Mouse (Mus musculus) cerebellum, postnatal 25 days (tissue): ENCODE measurements at regions not wholly inside any gene's neighbourhood (a gene's known extent, or its start where the extent isn't known, plus 50 kb on each side); places are given as distances from the start of the nearest gene placed in this dataset.

Experiments
- DNase-seq, 2 experiments: peaks; one replicate each; pipeline ENCODE4 v3.0.0; 2021; ENCODE audit warnings: mixed read lengths in 2 of 2

DNA sequence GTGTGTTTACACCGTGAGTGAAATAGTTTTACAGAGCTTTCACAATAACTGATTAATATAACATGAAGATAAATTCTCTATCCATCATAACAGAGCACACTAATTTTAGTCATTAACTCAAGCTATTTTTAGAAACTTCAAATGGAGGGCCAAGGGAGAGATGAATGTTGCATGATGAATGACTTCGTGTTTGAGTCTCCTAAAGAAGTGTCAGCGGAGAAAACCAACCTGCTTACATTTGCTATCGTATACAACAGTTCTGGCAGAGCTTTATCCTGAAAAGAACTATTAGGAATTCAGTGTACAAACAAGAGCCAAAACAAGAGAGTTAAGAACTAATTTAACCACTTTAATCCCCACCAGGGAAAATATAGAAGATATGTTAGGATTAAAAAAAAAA, 526.9 kb downstream of the Zpld1 start:
- no peak for DNase-seq

DNA sequence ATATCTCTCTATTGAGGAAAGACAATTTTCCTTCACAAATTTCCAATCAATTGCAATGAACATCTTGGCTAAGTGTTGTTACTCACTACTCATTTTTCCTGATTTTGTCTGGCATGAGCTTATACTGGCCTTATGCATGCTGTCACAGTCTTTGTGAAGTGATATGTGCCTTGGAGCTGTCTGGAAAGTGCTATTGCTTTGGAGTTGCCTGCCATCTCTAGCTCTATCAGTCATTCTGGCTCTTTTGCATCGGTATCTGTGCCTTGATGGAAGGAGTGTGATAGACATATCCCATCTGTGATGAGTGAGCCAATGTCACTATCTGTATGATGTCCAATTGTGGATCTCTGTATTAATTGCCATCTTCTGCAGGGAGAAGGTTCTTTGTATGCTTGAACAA, 553.6 kb downstream of the Zpld1 start:
- DNase-seq: no peak

DNA sequence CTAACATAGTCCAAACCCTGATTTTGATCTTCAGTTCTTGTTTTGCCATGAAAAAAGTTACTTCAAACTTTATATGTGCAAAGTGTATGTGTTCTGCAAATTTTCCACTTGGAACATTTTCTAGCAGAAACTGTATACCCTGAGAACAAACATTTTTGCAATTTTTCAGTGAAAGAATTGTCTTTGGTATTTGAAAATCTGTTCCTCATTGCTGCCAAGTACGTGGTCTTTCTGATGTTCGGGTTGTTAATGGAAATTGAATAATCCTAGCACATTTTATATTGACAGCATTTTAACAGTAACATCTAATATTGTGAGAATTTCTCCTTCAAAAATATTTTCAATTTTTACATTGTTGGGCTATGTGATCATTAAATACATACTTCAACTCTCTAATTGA, 564.3 kb downstream of the Zpld1 start:
- no peak for DNase-seq

DNA sequence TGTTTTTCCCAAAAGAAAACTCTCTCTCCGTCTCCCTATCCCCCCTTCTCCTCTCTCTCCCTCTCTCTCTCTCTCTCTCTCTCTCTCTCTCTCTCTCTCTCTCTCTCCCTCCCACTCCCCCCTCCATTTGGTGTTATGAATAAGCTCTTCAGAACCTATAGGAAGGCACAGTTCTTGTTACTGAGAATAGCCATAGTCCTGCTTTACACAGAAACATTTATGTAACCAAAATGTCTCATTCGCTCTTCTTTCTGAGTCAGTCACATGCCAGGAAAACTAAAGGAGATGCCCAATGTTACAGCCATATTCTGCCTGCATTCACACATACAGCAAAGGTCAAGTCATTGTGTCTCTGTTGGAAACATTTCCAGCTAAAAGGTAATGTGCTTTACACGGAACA, 589.9 kb downstream of the Zpld1 start:
- DNase-seq: no peak

DNA sequence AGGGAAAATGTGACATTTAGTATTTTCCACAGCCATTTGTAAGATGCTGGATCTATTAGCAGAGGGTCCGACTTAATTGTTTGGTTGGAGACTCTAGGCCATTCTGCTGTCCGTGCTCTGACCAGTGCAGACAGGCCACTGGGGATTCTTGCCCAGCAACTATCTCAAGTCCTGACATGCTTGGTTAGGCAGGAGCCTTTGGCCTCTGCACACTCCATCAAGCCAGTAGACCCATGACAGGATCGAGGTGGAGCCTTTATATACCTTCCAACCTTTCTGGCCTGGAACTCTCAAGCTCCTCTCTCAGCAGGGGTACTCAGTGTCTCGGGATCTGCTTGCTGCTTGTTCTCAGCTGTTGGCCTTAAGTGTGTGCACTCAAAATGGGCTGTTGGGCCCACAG, 615.0 kb downstream of the Zpld1 start:
- DNase-seq: no peak

DNA sequence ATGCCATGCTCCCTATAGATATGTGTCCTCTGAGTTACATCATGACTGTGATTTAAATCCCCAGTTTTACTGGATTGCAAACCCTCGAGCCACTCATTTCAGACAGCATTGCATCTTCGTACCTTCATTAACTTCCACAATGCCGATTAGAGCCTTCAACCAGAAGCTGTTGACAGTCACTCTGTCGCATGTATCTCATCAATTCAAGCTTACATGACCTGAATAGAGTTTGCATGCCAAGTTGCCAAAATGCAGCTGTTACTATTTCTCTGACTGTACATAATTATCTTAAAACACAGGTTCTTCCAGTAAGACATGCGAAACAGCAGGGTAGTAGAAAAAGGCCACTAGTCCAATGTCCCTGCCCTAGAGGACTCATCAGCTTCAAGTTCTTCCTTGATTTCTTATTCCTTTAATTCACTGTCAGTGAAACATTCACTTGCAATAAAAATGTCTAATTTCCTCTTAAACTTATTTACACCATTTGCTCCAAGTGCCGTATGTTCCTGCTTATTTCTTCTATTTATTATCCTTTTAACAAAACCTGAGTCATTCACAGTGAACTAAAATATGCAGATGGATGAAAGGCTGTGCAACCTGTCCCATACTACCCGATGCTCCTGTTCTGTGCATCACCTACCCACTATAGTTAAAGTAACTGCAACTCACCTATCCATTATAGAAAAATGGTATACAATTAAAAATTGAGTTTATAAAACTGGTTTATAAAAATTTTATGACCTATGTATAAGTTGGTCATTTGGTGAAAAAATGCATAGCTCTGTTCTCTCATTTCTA, 648.9 kb downstream of the Zpld1 start:
- DNase-seq: no peak

DNA sequence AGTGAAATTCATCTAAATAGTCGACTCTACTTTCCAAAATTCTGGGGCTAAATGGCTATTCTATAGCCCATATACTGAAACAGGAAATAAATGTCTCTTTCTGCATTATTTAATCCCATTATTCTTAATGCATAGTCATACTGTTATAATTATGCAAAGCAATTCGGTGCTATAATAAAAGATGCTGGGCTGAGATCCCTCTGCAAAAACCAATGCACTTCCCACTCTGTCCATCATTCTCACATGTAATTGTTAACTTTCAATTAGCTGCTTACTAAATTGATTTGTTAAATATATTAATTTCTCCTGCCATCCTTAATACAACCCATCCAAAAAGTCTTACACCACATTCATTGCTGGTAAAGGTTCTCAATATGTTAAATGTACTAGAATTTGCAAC, 650.0 kb downstream of the Zpld1 start:
- no peak for DNase-seq

DNA sequence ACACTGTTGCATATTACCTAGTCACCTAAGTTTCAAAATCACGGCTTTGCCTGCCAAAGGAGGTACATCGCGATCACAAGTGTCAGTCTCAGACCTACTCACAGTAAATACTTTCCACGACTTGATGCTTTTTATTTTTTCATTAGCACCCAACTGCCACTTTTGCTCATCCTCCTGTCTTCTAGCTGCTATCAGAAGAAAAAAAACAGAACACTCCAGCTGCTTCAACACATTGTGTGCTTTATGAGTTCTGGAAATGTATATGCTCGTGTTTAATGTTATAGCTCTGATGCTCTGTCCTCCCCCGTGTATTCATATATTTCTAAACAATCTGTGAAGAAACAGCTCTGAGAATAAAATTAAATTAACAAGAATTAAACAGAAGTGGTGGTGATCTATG, 651.5 kb downstream of the Zpld1 start:
- no peak for DNase-seq

DNA sequence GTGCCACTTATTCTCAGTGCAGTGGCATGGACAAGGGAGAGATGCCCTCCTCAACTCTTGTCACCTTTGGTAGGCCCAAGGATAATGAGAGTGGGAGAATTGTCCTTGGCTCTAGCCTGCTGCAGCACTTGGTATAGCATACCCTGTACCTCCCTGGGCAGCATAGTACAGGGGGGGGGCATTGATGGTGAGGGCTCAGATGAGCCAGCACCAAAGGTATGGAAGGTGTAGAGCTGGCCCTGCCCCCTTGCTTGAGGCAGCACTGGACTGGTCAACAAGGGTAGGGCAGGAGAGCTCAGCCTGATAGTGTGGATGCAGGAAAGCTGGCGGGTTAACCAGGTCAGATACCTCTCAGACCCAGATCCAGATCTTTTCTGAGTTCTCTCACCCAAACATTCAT, 668.6 kb downstream of the Zpld1 start:
- no peak for DNase-seq

DNA sequence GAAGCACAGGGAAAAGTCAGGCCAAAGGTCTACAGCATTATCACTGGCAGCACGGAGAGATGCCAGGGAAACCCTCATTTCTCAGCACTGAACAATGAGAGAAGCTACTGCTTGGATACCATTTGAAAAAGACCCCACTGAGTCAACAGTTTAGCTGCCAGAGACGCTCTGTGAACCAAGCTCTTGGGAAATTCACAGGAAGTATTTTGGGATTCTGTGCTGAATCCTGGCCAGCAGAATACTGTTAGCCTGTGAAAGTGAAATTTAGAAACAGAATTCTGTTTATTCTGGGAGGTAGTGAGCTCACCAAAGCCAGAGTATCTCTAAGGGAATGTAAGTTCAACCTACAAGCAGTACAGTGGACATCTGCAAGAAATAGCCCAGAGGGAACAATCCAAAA, 705.1 kb downstream of the Zpld1 start:
- peak in 1 of 2 experiments; percentile 2 for DNase-seq
